Mouse (Mus musculus) erythroblast, adult 5-6 weeks (primary cell): ENCODE data around the gene Furin. TPM values are rescaled to one million over a fixed set of nuclear protein-coding genes. Genes with fewer than 3 reads are reported as not detected.

Experiments used
- ATAC-seq: replicated peaks from 2 replicates; pipeline ENCODE4 v1.8.0; 2016; ENCODE audit warnings: moderate number of reproducible peaks, mild to moderate bottlenecking, moderate TSS enrichment, inconsistent platforms; ENCODE audit not compliant: poor library complexity, low FRiP score, severe bottlenecking
- total RNA-seq, 2 experiments: library from RNA; stranded (forward) in 1 of 2; stranded (reverse) in 1 of 2; fragments of 150-400 nt in 1 of 2; fragments of 200-764, 138-1000 nt in 1 of 2; gene quantifications; 2 replicates each; pipeline versions ENCODE4 v1.2.3 to v1.2.4; 2015 to 2017; ENCODE audit warnings: low replicate concordance in 2 of 2

Gene Furin
- total RNA-seq, 2 experiments from 2014 or later: 23.1 to 29.1 TPM

DNA sequence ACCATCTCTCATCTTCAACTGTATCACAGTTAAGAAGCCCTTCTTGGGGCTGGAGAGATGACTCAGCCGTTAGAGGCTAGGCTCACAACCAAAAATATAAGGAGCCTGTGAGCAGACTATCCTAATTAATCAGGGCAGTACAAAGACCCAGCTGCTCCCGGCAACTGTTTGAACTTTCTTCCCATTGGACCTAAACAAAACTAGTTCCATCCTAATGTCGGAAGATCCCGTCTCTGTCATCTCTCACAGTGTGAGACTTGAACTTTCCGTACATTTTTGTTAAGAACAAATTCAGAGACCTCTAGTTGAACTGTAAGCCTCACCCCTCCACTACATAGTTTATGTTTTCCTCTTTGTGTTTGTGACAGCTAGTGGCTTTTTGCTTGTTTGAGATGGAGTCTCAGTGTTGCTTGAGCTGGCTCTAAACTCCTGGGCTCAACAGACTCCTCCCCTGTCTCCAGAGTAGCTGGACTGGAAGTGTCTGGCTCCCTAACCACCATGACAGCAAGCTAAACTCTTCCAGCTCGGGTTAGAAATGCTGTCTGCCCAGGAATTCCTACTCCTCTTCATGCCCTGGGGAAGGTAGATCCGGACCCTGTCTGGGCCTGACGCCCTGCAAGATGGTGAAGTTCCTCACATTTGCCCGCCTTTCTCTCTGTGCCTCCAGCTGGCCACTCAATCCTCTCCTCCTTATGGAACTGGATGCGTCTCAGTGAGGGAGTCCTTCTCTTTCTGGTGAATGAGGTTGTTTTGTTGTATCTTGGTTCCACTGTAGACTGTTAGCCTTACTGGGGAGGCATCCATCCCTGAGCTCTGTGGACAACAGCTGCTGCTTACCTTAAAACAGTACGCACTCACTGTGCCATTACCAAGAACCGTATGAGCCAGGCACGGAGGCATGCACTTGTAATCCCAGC, 57.3 kb downstream of the Furin start:
- no peak for ATAC-seq

DNA sequence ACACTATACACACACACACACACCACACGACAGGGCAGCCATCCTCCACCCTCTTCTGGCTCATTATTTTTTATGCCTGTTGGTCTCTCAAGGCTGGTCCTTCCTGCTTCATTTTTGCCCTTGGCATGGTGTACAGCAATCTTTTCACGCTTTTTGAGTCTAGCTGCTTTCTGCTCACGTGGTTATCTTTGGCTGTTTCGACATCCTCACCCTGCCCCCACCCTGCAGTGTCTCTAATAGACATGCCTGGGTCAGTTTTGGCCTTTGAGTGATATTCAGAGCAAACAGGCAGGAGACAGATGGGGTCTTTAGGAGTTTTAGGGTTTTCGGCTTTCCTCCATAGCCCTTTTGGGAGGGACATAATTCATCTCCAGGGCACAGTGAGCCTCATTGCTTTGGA, 58.4 kb downstream of the Furin start:
- no peak for ATAC-seq

- ATAC-seq: no peak
These were observed 59.1 kb downstream of the Furin start for GRCm38 (mm10) chr7:80346173-80346572.

DNA sequence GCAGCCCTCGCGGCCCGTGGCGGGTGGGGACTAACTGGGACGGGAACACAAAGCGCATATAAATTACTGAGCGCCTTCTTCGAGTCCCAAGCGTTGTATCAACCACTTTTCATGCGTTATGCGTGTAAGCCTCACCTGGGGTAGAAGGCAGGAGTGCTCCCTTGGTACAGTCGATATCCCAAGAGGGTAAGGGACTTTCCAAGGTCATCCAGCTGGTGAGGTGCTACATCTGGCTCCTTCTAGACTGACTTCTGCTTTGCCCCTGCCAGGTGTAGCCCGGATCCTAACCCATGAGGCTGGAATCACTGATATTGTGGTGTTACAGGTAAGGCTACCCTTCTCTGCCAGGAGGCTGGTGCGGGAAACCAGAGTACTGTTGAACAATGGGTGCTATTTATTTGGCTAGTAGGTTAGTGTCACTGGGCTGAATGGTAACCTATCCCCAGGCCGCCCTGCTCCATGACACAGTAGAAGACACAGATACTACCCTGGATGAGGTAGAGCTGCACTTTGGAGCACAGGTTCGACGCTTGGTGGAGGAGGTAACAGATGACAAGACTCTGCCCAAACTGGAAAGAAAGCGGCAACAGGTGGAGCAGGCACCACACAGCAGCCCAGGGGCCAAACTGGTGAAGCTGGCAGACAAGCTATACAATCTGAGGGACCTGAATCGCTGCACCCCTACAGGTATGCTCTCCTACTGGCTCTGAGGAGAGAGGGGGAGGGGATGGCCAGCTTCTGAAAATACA, 61.8 kb downstream of the Furin start:
- ATAC-seq: no peak

GRCm38 (mm10) chr7:80342858-80343257, 62.4 kb downstream of the Furin start, which contains the start of gene Hddc3:
Hddc3 (plus strand) TSS chr7:80343104.
- peak; percentile 56 for ATAC-seq

DNA sequence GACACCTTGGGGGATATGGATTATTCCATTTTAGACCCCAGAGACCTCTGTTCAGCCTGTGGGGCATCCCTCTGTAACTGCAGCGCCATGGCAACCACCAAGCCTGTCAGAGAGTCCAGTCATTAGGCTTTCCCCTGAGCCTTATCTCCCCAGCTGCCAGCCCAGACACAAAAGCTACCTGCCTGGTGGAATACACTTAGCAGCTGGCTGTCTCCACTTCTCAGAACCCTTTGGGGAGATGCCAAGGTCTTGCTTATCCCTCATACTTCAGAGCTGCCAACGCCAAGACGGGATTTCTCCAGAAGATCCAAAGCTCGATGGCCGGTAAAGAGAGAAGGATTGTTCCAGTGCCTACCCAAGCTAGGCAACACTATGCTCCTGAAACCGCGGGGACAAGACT, 63.4 kb downstream of the Furin start:
- no peak for ATAC-seq

DNA sequence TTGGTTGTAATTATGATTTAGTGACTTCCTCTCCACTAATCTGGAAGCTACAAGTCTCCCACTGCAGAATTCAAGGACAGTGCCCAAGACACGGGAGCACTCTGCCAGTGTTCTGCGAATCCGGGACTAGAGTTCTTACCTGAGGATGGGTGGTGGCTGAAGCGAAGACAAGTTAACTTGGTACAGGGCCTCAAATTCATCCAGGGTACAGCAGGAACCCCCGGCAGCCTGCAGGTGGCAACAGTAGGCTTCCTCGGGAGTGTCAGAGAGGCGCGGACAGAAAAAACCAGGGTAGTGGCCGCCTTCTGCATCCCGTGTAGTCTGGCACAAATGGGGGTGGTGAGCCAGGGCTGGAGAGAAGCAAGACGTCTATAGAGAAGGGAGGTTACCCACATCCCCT, 64.4 kb downstream of the Furin start, which contains the start of gene Unc45a:
TSS of gene Unc45a (minus strand) at position 213 of the 400 bp plus-strand sequence.
- peak; percentile 73 for ATAC-seq

- ATAC-seq: peak; percentile 86
These were observed 65.2 kb downstream of the Furin start for GRCm38 (mm10) chr7:80339793-80340628.

DNA sequence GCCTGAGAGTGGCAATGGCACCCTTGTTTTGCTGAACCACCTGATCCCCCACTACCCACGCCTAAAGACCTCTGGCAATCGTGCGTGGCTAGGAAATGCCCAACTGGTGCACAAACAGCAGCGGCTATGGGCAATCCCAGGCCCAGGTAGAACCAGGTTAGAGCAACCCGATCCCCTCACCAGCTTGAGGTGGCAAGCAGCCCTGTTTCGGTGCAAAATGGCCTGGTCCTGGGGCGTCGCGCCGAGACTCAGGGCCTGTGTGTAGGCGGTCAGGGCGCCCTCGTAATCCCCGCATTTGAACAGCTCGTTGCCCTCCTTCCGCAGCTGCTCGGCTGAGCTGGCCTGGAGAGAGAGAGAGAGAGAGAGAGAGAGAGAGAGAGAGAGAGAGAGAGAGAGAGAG, 65.9 kb downstream of the Furin start:
- no peak for ATAC-seq

Other genes with a start within 250 kb of the Furin start
- 19.9 and 22.1 TPM in 2 replicates for gene Sema4b, start 218.6 kb downstream of the Furin start, total RNA-seq (2015; ENCODE audit: low replicate concordance)
- 33.7 and 49.8 TPM in 2 replicates for gene Sema4b, start 218.6 kb downstream of the Furin start, total RNA-seq (2017; ENCODE audit: low replicate concordance)
- 21.3 and 41.8 TPM in 2 replicates for gene Cib1, start 172.6 kb downstream of the Furin start, total RNA-seq (2015; ENCODE audit: low replicate concordance)
- 29.8 and 37.1 TPM in 2 replicates for gene Cib1, start 172.6 kb downstream of the Furin start, total RNA-seq (2017; ENCODE audit: low replicate concordance)
- 0.77 TPM in 1 of 2 replicates, not detected in the other for gene Gdpgp1, start 172.6 kb downstream of the Furin start, total RNA-seq (2015; ENCODE audit: low replicate concordance)
- 0.94 and 2.0 TPM in 2 replicates for gene Gdpgp1, start 172.6 kb downstream of the Furin start, total RNA-seq (2017; ENCODE audit: low replicate concordance)
- not detected in 2 replicates for gene Ttll13, start 159.1 kb downstream of the Furin start, total RNA-seq (2015; ENCODE audit: low replicate concordance)
- gene Ttll13, start 159.1 kb downstream of the Furin start, total RNA-seq (2017; ENCODE audit: low replicate concordance): 1.5 TPM in 1 of 2 replicates, not detected in the other
- 5.2 and 7.7 TPM in 2 replicates for gene Ngrn, start 144.2 kb downstream of the Furin start, total RNA-seq (2015; ENCODE audit: low replicate concordance)
- gene Ngrn, start 144.2 kb downstream of the Furin start, total RNA-seq (2017; ENCODE audit: low replicate concordance): 5.6 and 9.9 TPM in 2 replicates
- 3.8 and 12.7 TPM in 2 replicates for gene Vps33b, start 135.8 kb downstream of the Furin start, total RNA-seq (2015; ENCODE audit: low replicate concordance)
- gene Vps33b, start 135.8 kb downstream of the Furin start, total RNA-seq (2017; ENCODE audit: low replicate concordance): 4.9 and 7.5 TPM in 2 replicates
- 59.4 and 74.7 TPM in 2 replicates for gene Prc1, start 111.0 kb downstream of the Furin start, total RNA-seq (2015; ENCODE audit: low replicate concordance)
- gene Prc1, start 111.0 kb downstream of the Furin start, total RNA-seq (2017; ENCODE audit: low replicate concordance): 188 and 334 TPM in 2 replicates
- 2.5 and 18.8 TPM in 2 replicates for gene Rccd1, start 81.0 kb downstream of the Furin start, total RNA-seq (2015; ENCODE audit: low replicate concordance)
- 0.98 and 4.4 TPM in 2 replicates for gene Rccd1, start 81.0 kb downstream of the Furin start, total RNA-seq (2017; ENCODE audit: low replicate concordance)
- 1.5 and 4.2 TPM in 2 replicates for gene Unc45a, start 64.4 kb downstream of the Furin start, total RNA-seq (2015; ENCODE audit: low replicate concordance)
- 4.2 and 4.8 TPM in 2 replicates for gene Unc45a, start 64.4 kb downstream of the Furin start, total RNA-seq (2017; ENCODE audit: low replicate concordance)
- gene Hddc3, start 62.3 kb downstream of the Furin start, total RNA-seq (2015; ENCODE audit: low replicate concordance): 2.3 TPM in 1 of 2 replicates, not detected in the other
- 2.6 TPM in 2 replicates for gene Hddc3, start 62.3 kb downstream of the Furin start, total RNA-seq (2017; ENCODE audit: low replicate concordance)
- 3.6 and 7.5 TPM in 2 replicates for gene Man2a2, start 34.1 kb downstream of the Furin start, total RNA-seq (2015; ENCODE audit: low replicate concordance)
- 4.5 and 6.6 TPM in 2 replicates for gene Man2a2, start 34.1 kb downstream of the Furin start, total RNA-seq (2017; ENCODE audit: low replicate concordance)
- gene Fes, start 17.5 kb downstream of the Furin start, total RNA-seq (2015; ENCODE audit: low replicate concordance): 56.5 and 60.0 TPM in 2 replicates
- gene Fes, start 17.5 kb downstream of the Furin start, total RNA-seq (2017; ENCODE audit: low replicate concordance): 24.4 and 31.2 TPM in 2 replicates
- gene Blm, start 129.7 kb upstream of the Furin start, total RNA-seq (2015; ENCODE audit: low replicate concordance): 53.5 and 82.0 TPM in 2 replicates
- gene Blm, start 129.7 kb upstream of the Furin start, total RNA-seq (2017; ENCODE audit: low replicate concordance): 52.8 and 54.9 TPM in 2 replicates